Mouse (Mus musculus) stomach, embryonic 16.5 days (tissue): ENCODE measurements around the gene Scd2. TPM values are rescaled to one million over a fixed set of nuclear protein-coding genes. Genes with fewer than 3 reads are reported as not detected.

Experiments used
- ATAC-seq: fragments of 200-750 bp; cut with Nextera tagmentation; 2 replicates; pipeline ENCODE4 v1.8.0; 2017; ENCODE audit warnings: moderate number of reproducible peaks, moderate TSS enrichment; ENCODE audit not compliant: insufficient read depth, low FRiP score
- H3K27ac ChIP-seq: fragments of 300-500 bp; sonication (generic); 2 replicates; pipeline ENCODE4 v1.5.1; 2014; ENCODE audit warnings: low read length
- H3K27me3 ChIP-seq: fragments of 300-500 bp; sonication (generic); 2 replicates; pipeline ENCODE4 v1.6.1; 2014; ENCODE audit warnings: low read length, control low read depth, mixed read lengths; ENCODE audit not compliant: control insufficient read depth, insufficient read depth
- H3K36me3 ChIP-seq: fragments of 300-500 bp; sonication (generic); 2 replicates; pipeline ENCODE4 v1.6.1; 2014; ENCODE audit warnings: low read length; ENCODE audit not compliant: control insufficient read depth, insufficient read depth
- H3K4me1 ChIP-seq: fragments of 300-500 bp; sonication (generic); 2 replicates; pipeline ENCODE4 v1.6.1; 2014; ENCODE audit warnings: low read length, control low read depth, mixed read lengths; ENCODE audit not compliant: control insufficient read depth, insufficient read depth
- H3K4me2 ChIP-seq: fragments of 300-500 bp; sonication (generic); 2 replicates; pipeline ENCODE4 v1.6.1; 2014; ENCODE audit warnings: low read depth, low read length, mixed read lengths
- H3K4me3 ChIP-seq: fragments of 300-500 bp; sonication (generic); replicated peaks from 2 replicates; pipeline ENCODE4 v1.5.1; 2014; ENCODE audit warnings: mild to moderate bottlenecking, low read length
- H3K9ac ChIP-seq: fragments of 300-500 bp; sonication (generic); 2 replicates; pipeline ENCODE4 v1.6.1; 2014; ENCODE audit warnings: low read length
- H3K9me3 ChIP-seq: fragments of 300-500 bp; sonication (generic); replicated peaks from 2 replicates; pipeline ENCODE4 v1.6.1; 2016; ENCODE audit warnings: low read length, control low read depth; ENCODE audit not compliant: control insufficient read depth
- WGBS: fragments of 180-500 bp; shearing (Covaris S2); extraction: QIAGEN DNeasy Blood & Tissue Kit; methylation state at CpG from one replicate; pipeline ENCODE4 v1.1.7; 2014; 5-methylcytosine and 5-hydroxymethylcytosine counted together
- polyA plus RNA-seq: library from polyadenylated mRNA; unstranded; fragments of >200 nt; fragmentation: Nextera tagmentation; extraction: Ambion mirVana; gene quantifications from 2 replicates; pipeline ENCODE4 v1.2.1, GENCODE M21; 2015

Scd2 gene
- polyA plus RNA-seq, 1 experiment from 2014 or later, result 329 TPM

GRCm38 (mm10) chr19:44299078-44299477 is 5.6 kb downstream of the Scd2 start:
- peaks cover 70% of the 10 kb centered on the region for H3K4me1 ChIP-seq
- H3K27ac ChIP-seq, result peak overlapping the region; percentile 42; the same call in 1 of the 2 replicates
- H3K9ac ChIP-seq, result peak overlapping the region; percentile 98
- H3K4me2 ChIP-seq, result peak overlapping the region; percentile 97
- 77% methylated on average over 9 of the region's 9 CpGs for WGBS
- ATAC-seq, result no peak
- peaks cover 44% of the 10 kb centered on the region for H3K36me3 ChIP-seq
- H3K9me3 ChIP-seq, result no peaks in the 10 kb centered on the region
- peak overlapping the region; percentile 93 for H3K4me3 ChIP-seq
- no peaks in the 10 kb centered on the region for H3K27me3 ChIP-seq

GRCm38 (mm10) chr19:44299902-44300301 is 6.4 kb downstream of the Scd2 start:
- peaks cover 76% of the 10 kb centered on the region for H3K4me1 ChIP-seq
- H3K4me3 ChIP-seq, result 0 out of 2 replicates have a peak overlapping the region, but pooled peaks have one; percentile 9
- WGBS, result 37% methylated on average over 6 of the region's 6 CpGs
- H3K36me3 ChIP-seq, result peaks cover 52% of the 10 kb centered on the region
- H3K27ac ChIP-seq, result no peak overlapping the region; the same call in 1 of the 2 replicates
- no peaks in the 10 kb centered on the region for H3K9me3 ChIP-seq
- ATAC-seq, result no peak
- H3K9ac ChIP-seq, result peak overlapping the region; percentile 15; the same call in 1 of the 2 replicates
- H3K27me3 ChIP-seq, result no peaks in the 10 kb centered on the region
- peak overlapping the region; percentile 97 for H3K4me2 ChIP-seq

GRCm38 (mm10) chr19:44300520-44300919 is 7.0 kb downstream of the Scd2 start:
- Histone ChIP-seq H3K36me3 (peaks cover 54% of the 10 kb centered on the region), H3K27me3 (no peaks in the 10 kb centered on the region), H3K9ac (peak overlapping the region; percentile 15), H3K4me1 (peaks cover 76% of the 10 kb centered on the region), H3K4me3 (0 out of 2 replicates have a peak overlapping the region, but pooled peaks have one; percentile 9), H3K4me2 (peak overlapping the region; percentile 97; the same call in 1 of the 2 replicates), H3K27ac (no peak overlapping the region; the same call in 1 of the 2 replicates), H3K9me3 (no peaks in the 10 kb centered on the region)
- no peak for ATAC-seq
- WGBS, result 79% methylated on average over 7 of the region's 7 CpGs

GRCm38 (mm10) chr19:44301176-44301575 is 7.7 kb downstream of the Scd2 start:
- H3K4me2 ChIP-seq, result 0 out of 2 replicates have a peak overlapping the region, but pooled peaks have one; percentile 8
- H3K27ac ChIP-seq, result no peak overlapping the region
- H3K9me3 ChIP-seq, result no peaks in the 10 kb centered on the region
- ATAC-seq, result no peak
- no peak overlapping the region for H3K4me3 ChIP-seq
- H3K4me1 ChIP-seq, result peaks cover 76% of the 10 kb centered on the region
- WGBS, result 60% methylated on average over 16 of the region's 16 CpGs
- peaks cover 57% of the 10 kb centered on the region for H3K36me3 ChIP-seq
- no peak overlapping the region for H3K9ac ChIP-seq
- H3K27me3 ChIP-seq, result no peaks in the 10 kb centered on the region

GRCm38 (mm10) chr19:44301671-44302305 is 8.3 kb downstream of the Scd2 start:
- H3K4me2 ChIP-seq, result no peak overlapping the region
- no peaks in the 10 kb centered on the region for H3K27me3 ChIP-seq
- H3K4me1 ChIP-seq, result peaks cover 73% of the 10 kb centered on the region
- no peak overlapping the region for H3K4me3 ChIP-seq
- no peak overlapping the region for H3K9ac ChIP-seq
- 59% methylated on average over 9 of the region's 9 CpGs for WGBS
- no peak for ATAC-seq
- peaks cover 57% of the 10 kb centered on the region for H3K36me3 ChIP-seq
- no peaks in the 10 kb centered on the region for H3K9me3 ChIP-seq
- H3K27ac ChIP-seq, result no peak overlapping the region

DNA sequence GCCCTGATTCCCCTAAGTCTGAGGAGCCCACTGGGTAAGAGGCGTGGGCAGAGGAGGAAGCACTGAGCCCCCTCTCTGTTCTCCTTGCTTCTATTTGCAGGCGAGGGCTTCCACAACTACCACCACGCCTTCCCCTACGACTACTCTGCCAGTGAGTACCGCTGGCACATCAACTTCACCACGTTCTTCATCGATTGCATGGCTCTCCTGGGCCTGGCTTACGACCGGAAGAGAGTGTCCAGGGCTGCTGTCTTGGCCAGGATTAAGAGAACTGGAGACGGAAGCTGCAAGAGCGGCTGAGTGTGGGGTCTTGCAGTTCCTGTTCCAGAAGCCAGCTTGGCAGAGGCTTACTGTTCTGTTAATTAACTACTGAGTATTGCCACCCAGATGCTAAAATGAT is 9.4 kb downstream of the Scd2 start:
- ATAC-seq, result no peak
- no peak overlapping the region for H3K4me3 ChIP-seq
- no peaks in the 10 kb centered on the region for H3K27me3 ChIP-seq
- 80% methylated on average over 11 of the region's 11 CpGs for WGBS
- H3K27ac ChIP-seq, result peak overlapping the region; percentile 23; the same call in 1 of the 2 replicates
- H3K36me3 ChIP-seq, result peaks cover 56% of the 10 kb centered on the region
- peaks cover 62% of the 10 kb centered on the region for H3K4me1 ChIP-seq
- no peaks in the 10 kb centered on the region for H3K9me3 ChIP-seq
- H3K4me2 ChIP-seq, result no peak overlapping the region
- no peak overlapping the region for H3K9ac ChIP-seq

- no peaks in the 10 kb centered on the region for H3K27me3 ChIP-seq
- no peak overlapping the region for H3K4me2 ChIP-seq
- WGBS, result 52% methylated on average over 8 of the region's 8 CpGs
- peak; percentile 15; the same call in 1 of the 2 replicates for ATAC-seq
- H3K9ac ChIP-seq, result no peak overlapping the region
- H3K4me3 ChIP-seq, result no peak overlapping the region
- H3K27ac ChIP-seq, result no peak overlapping the region
- peaks cover 51% of the 10 kb centered on the region for H3K36me3 ChIP-seq
- H3K9me3 ChIP-seq, result no peaks in the 10 kb centered on the region
- peaks cover 56% of the 10 kb centered on the region for H3K4me1 ChIP-seq
Measured at GRCm38 (mm10) chr19:44303502-44303901, 10.0 kb downstream of the Scd2 start.

GRCm38 (mm10) chr19:44304419-44304818 is 10.9 kb downstream of the Scd2 start:
- WGBS, result 83% methylated on average over 10 of the region's 10 CpGs
- ATAC-seq, result no peak
- peaks cover 45% of the 10 kb centered on the region for H3K36me3 ChIP-seq
- H3K4me2 ChIP-seq, result no peak overlapping the region
- H3K9ac ChIP-seq, result no peak overlapping the region; the same call in 1 of the 2 replicates
- H3K27ac ChIP-seq, result no peak overlapping the region
- no peak overlapping the region for H3K4me3 ChIP-seq
- no peaks in the 10 kb centered on the region for H3K9me3 ChIP-seq
- H3K27me3 ChIP-seq, result no peaks in the 10 kb centered on the region
- peaks cover 47% of the 10 kb centered on the region for H3K4me1 ChIP-seq

DNA sequence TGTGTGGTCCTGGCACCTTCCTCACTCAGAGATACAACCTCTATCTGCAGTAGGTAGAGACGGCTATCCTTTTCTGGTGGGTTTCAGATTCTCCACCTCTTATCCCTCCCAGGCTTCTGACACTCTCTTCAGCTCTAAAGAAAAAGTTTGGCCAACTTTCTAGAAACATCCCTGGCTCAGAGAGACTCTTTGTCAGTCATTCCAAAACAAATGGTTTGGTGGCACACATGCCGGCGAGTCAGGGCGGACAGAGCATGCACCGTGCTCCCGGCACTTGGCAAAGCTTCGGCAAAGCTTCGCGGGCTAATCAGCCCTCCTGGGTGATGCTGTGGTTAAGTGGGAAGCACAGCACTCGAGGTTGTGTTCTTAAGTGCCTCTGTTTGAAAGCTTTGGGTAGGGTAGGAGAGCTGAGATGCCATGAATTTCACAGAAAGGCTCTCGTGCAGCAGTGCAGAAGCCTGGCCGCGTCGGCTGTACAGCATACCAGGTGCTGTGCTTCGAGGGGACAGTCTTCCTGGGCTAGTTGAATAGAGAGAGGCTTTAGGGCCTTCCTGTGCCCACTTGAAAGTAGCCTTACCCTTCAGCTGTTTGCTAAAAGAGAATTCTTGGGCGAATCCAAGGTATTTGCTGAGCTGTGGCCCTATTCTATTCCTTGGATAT is 11.5 kb downstream of the Scd2 start:
- peaks cover 45% of the 10 kb centered on the region for H3K36me3 ChIP-seq
- H3K27ac ChIP-seq, result no peak overlapping the region

More for the DNA sequence above, 11.5 kb downstream of the Scd2 start:
- Histone ChIP-seq H3K27me3 (no peaks in the 10 kb centered on the region), H3K4me2 (no peak overlapping the region), H3K9me3 (no peaks in the 10 kb centered on the region), H3K4me3 (no peak overlapping the region), H3K4me1 (peaks cover 42% of the 10 kb centered on the region), H3K9ac (no peak overlapping the region)
- no peak for ATAC-seq
- WGBS, result 85% methylated on average over 16 of the region's 16 CpGs
